Mouse (Mus musculus) kidney, embryonic 15.5 days (tissue): Measurements from ENCODE around the gene Iqsec1. TPM values are rescaled to one million over a fixed set of nuclear protein-coding genes. Genes with fewer than 3 reads are reported as not detected.

ENCODE experiments used
- ATAC-seq: fragments of 200-750 bp; cut with Nextera tagmentation; replicated peaks from 2 replicates; pipeline ENCODE4 v1.8.0; 2017; ENCODE audit warnings: moderate TSS enrichment; ENCODE audit not compliant: low FRiP score
- H3K27ac ChIP-seq: fragments of 300-500 bp; sonication (generic); 2 replicates; pipeline ENCODE4 v1.5.1; 2015; ENCODE audit warnings: mild to moderate bottlenecking, inconsistent platforms
- H3K27me3 ChIP-seq: fragments of 300-500 bp; sonication (generic); 2 replicates; pipeline ENCODE4 v1.6.1; 2015; ENCODE audit warnings: inconsistent platforms
- H3K36me3 ChIP-seq: fragments of 300-500 bp; sonication (generic); 2 replicates; pipeline ENCODE4 v1.6.1; 2015; ENCODE audit warnings: inconsistent platforms
- H3K4me1 ChIP-seq: fragments of 300-500 bp; sonication (generic); 2 replicates; pipeline ENCODE4 v1.6.1; 2015; ENCODE audit warnings: inconsistent platforms
- H3K4me2 ChIP-seq: fragments of 300-500 bp; sonication (generic); 2 replicates; pipeline ENCODE4 v1.6.1; 2015; ENCODE audit warnings: moderate library complexity, mild to moderate bottlenecking, inconsistent platforms
- H3K4me3 ChIP-seq: fragments of 300-500 bp; sonication (generic); replicated peaks from 2 replicates; pipeline ENCODE4 v1.5.1; 2015; ENCODE audit warnings: mild to moderate bottlenecking, inconsistent platforms
- H3K9ac ChIP-seq: fragments of 300-500 bp; sonication (generic); 2 replicates; pipeline ENCODE4 v1.6.1; 2015; ENCODE audit warnings: mild to moderate bottlenecking, inconsistent platforms
- H3K9me3 ChIP-seq: fragments of 300-500 bp; sonication (generic); replicated peaks from 2 replicates; pipeline ENCODE4 v1.6.1; 2016; ENCODE audit warnings: inconsistent platforms
- whole genome bisulfite sequencing: fragments of 180-500 bp; shearing (Covaris S2); methylation state at CpG from one replicate; pipeline ENCODE4 v1.1.7; 2015; ENCODE audit warnings: mixed read lengths; 5-methylcytosine and 5-hydroxymethylcytosine counted together
- polyA plus RNA-seq: library from polyadenylated mRNA; unstranded; fragments of >200 nt; fragmentation: Nextera tagmentation; extraction: Ambion mirVana; gene quantifications from 2 replicates; pipeline ENCODE4 v1.2.1, GENCODE M21; 2015

Gene Iqsec1
- polyA plus RNA-seq, 1 experiment from 2014 or later = 10.8 TPM

DNA sequence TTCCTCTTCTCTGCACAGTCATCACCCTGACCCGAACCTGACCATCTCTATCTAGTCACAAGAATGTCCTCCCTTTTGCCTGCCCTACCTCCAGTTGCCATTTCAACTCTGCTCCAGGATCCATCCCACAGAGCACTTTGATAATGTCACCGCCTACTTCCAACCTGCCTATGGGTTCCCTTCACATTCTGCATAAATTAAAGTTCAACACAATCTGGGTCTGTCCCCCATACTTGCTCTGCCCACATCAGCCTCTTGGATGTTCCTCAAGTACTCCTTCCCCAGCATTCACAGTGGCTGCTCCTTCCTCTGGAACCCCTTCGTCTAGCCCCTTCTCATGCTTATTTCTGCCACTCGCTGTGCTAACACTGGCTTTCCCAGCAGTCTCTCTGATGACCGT, 74.7 kb downstream of the Iqsec1 start:
- no peak overlapping the region for H3K27ac ChIP-seq
- no peak overlapping the region for H3K9ac ChIP-seq
- 88% methylated on average over 5 of the region's 5 CpGs for WGBS
- H3K36me3 ChIP-seq = no peaks in the 10 kb centered on the region
- ATAC-seq = no peak
- H3K4me3 ChIP-seq = no peak overlapping the region
- no peaks in the 10 kb centered on the region for H3K9me3 ChIP-seq
- H3K4me2 ChIP-seq = no peak overlapping the region
- no peaks in the 10 kb centered on the region for H3K27me3 ChIP-seq
- no peaks in the 10 kb centered on the region for H3K4me1 ChIP-seq

DNA sequence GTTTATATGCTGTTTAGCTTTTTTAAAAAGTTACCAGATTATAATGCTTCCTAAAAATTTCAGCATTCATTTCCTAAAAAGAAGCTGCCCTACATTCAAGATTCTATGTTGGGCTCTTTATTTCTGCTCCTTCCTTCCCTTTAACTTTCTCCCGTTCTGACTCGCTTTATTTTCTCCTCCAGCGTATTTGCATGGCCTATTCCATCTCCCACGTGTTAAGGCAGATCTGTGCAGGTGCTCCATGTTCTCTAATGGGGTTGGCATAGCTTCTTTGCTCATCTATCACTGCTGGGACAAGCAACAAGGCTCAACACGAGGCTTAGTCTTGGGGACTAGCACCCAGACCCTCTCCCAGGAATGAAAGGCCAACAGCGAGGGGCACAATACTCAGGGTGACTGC, 75.7 kb downstream of the Iqsec1 start:
- Histone ChIP-seq H3K36me3 (no peaks in the 10 kb centered on the region), H3K4me2 (no peak overlapping the region), H3K9ac (no peak overlapping the region), H3K4me3 (no peak overlapping the region), H3K9me3 (no peaks in the 10 kb centered on the region), H3K27ac (no peak overlapping the region), H3K4me1 (no peaks in the 10 kb centered on the region), H3K27me3 (no peaks in the 10 kb centered on the region)
- no peak for ATAC-seq
- WGBS = 81% methylated on average over 6 of the region's 6 CpGs

DNA sequence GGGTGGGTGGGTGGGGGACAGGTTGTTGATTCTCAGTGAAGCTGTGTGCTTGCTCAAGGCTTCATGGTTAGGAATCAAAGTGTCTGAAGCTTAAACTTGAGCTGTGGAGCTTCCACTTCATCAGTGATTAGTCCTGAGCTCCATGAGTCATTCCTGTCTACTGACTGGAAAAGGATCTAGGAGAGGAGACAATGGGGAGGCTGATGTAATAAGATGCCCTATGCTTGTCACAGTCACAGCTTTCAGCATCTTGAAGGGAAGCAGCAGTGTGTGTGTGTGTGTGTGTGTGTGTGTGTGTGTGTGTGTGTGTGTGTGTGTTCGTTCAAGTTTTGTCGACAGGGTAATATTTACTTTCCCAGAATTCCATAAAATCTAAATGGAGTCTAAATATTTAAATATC, 84.3 kb downstream of the Iqsec1 start:
- no peaks in the 10 kb centered on the region for H3K4me1 ChIP-seq
- H3K4me2 ChIP-seq = no peak overlapping the region
- H3K27ac ChIP-seq = no peak overlapping the region
- no peaks in the 10 kb centered on the region for H3K9me3 ChIP-seq
- 68% methylated on average over 2 of the region's 2 CpGs for WGBS
- no peak overlapping the region for H3K9ac ChIP-seq
- no peaks in the 10 kb centered on the region for H3K36me3 ChIP-seq
- ATAC-seq = no peak
- H3K4me3 ChIP-seq = no peak overlapping the region
- no peaks in the 10 kb centered on the region for H3K27me3 ChIP-seq

DNA sequence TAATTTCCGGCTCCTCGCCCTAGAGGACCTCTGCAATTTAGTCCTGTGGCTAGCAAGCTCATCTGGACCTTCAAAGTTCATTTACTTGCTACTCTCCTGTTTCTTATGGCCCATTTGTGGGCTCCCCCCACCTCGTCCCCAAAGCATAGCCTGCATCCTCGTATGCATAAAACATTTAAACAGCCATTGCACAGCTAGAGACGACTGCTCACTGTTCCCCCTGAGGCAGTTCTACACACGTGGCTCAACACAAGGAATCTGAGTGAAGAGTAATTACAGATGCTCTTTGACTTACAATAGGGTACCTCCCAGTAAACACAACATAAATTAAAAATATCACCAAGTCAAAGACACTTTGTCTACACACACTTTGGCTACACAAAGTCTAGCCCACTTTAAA, 88.2 kb downstream of the Iqsec1 start:
- Histone ChIP-seq H3K9ac (no peak overlapping the region), H3K27me3 (no peaks in the 10 kb centered on the region), H3K36me3 (no peaks in the 10 kb centered on the region), H3K4me3 (no peak overlapping the region), H3K9me3 (no peaks in the 10 kb centered on the region), H3K27ac (no peak overlapping the region), H3K4me2 (no peak overlapping the region), H3K4me1 (no peaks in the 10 kb centered on the region)
- no peak for ATAC-seq
- 42% methylated on average over 6 of the region's 6 CpGs for WGBS

DNA sequence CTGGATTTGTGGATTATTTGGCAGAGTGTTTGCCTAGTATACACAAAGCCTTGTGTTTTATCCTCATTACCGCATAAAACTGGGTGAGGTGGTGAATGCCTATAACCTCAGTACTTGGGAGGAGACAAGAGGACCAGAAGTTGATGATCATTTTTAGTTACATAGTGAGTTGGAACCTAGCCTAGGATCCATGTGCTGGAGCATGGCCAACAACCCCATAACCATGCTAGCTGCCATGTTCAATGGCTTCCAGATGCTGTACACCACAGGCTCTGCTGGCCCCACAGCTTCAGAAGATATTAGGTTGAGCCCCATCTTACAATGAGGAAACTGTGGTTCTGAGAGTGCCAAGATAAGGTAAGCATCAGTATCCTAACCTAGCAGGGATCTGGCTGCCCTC, 89.2 kb downstream of the Iqsec1 start:
- H3K9me3 ChIP-seq = no peaks in the 10 kb centered on the region
- no peak overlapping the region for H3K27ac ChIP-seq
- no peaks in the 10 kb centered on the region for H3K4me1 ChIP-seq
- H3K4me3 ChIP-seq = no peak overlapping the region
- no peak overlapping the region for H3K4me2 ChIP-seq
- no peak overlapping the region for H3K9ac ChIP-seq
- H3K27me3 ChIP-seq = no peaks in the 10 kb centered on the region
- ATAC-seq = no peak
- 87% methylated on average over 1 of the region's 1 CpGs for WGBS
- no peaks in the 10 kb centered on the region for H3K36me3 ChIP-seq

DNA sequence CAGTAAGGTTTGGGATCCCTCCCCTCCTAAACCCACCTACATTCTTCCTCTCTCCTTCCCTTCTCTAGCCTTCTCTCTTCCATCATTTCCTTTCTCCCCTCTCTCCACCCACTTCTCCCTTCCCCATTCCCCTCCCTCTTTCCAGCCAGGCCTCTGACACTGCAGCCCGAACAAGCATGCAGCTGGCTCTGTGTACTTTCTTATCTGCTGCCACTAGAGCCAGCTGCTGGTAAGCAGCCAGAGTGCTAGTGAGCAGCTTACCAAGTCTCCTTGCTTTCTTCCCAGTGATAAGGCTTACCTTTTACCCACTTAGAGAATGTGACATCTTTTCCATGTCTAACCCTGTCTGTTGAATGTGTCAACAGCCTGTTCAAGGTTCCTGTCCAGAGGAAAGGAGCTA, 90.4 kb downstream of the Iqsec1 start:
- H3K9me3 ChIP-seq = no peaks in the 10 kb centered on the region
- 15% methylated on average over 1 of the region's 1 CpGs for WGBS
- H3K9ac ChIP-seq = no peak overlapping the region
- H3K4me1 ChIP-seq = no peaks in the 10 kb centered on the region
- H3K4me2 ChIP-seq = no peak overlapping the region
- no peak overlapping the region for H3K27ac ChIP-seq
- no peaks in the 10 kb centered on the region for H3K36me3 ChIP-seq
- H3K4me3 ChIP-seq = no peak overlapping the region
- no peak for ATAC-seq
- no peaks in the 10 kb centered on the region for H3K27me3 ChIP-seq

DNA sequence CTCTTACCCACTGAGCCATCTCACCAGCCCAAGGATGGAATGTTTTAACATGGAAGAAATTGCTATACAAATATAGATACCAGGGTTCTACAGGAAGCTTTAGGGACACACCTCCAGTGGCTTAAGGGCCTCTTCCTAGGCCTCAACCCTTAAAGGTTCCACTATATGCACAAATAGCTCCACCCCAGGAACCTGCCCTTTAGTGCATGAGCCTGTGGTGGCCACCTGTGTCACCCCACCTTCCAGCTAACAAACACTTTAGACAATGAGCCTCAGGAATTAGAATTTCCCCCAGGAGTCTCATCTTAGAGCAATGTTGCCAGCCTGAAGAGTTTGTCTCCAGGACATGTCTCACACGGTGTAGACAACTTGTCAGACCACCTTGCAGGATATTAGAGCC, 96.1 kb downstream of the Iqsec1 start:
- Histone ChIP-seq H3K27me3 (no peaks in the 10 kb centered on the region), H3K27ac (no peak overlapping the region), H3K9ac (no peak overlapping the region), H3K9me3 (no peaks in the 10 kb centered on the region), H3K36me3 (no peaks in the 10 kb centered on the region), H3K4me2 (no peak overlapping the region), H3K4me1 (no peaks in the 10 kb centered on the region), H3K4me3 (no peak overlapping the region)
- 90% methylated on average over 1 of the region's 1 CpGs for WGBS
- no peak for ATAC-seq

DNA sequence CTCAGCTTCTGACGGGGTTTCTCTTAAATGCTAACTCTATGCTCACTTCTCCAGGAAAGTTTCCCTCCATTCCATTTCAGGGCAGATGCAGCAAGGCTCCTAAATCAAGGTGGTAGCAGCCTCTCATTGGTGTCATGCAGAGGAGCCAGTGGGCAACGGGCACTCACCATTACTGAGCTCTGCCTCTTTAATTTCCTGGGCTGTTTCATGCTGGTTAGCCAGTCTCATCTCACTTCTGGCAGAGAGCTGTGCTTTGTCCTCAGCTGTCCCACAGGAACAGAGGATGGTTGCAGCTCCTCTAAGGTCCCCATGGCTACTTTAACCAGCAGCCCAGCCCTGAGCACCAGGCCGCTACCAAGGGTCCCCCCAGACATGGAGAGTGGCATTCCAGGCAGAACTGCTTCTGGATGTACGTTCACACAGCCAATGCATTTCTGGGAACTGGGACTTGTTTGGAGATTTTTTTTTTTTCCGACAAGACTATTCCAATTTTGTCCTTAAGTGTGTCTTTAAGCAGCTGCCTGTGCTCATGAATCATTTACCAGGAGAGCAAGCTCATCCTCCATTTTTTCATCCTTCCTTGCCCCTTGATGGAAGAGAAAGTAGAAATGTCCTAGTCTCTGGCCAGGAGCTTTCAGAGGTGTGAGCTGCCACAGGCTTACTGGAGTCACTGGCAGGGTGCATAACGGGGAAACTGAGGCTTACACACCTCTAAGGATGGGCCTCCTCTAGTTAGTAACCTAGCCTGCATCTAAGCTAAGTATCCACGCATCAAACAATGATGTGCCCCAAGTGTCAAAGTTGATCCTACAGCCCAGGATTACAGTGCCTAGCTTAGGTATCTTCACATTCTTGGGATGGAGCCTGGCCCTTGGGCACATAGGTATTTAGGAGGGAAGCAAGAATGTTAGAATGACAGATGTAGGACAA, 98.9 kb downstream of the Iqsec1 start:
- Histone ChIP-seq H3K27me3 (no peaks in the 10 kb centered on the region), H3K27ac (no peak overlapping the region), H3K9ac (no peak overlapping the region), H3K4me2 (no peak overlapping the region), H3K36me3 (no peaks in the 10 kb centered on the region), H3K4me3 (no peak overlapping the region), H3K9me3 (no peaks in the 10 kb centered on the region), H3K4me1 (peaks cover 3% of the 10 kb centered on the region; the same call in 1 of the 2 replicates)
- 83% methylated on average over 7 of the region's 7 CpGs for WGBS
- ATAC-seq = no peak

DNA sequence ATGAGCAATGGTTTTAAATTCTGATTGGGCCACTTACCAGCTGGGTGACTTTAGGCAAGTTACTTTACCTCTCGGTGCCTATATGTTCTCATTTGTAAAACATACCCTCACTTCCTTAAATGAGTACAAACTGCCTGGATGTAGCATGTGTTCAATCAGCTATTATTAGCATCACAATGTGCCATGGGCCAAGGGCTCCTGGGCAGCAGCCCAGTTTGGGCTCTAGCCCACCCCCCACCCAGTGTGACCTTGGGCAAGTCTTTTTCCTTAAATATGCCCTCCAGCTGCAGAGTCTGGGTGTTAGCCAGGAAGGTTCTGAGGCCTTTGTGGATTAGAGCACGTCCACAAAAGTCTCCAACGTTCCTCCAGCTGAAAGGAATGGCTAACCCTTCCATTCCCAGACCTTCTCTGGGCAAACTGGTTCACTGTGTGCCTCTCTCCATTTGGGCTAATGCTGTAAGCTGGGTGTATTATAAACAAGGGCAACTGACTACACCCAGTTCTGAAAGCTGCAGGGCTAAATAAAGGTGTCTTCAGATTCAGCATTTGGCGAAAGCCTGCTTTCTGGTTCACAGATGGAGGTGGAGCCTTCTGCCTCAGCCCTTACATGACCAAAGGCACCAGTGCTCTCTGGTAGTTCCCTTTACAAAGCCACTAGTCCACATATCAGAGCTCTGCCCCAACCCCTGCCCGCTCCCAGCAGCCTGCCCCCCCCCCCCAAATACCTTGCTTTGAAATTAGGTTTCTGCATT, 101.3 kb downstream of the Iqsec1 start:
- H3K4me3 ChIP-seq = no peak overlapping the region
- H3K36me3 ChIP-seq = no peaks in the 10 kb centered on the region
- no peak overlapping the region for H3K4me2 ChIP-seq
- H3K4me1 ChIP-seq = peaks cover 6% of the 10 kb centered on the region; the same call in 1 of the 2 replicates
- no peak overlapping the region for H3K27ac ChIP-seq
- WGBS = 69% methylated on average over 5 of the region's 5 CpGs
- no peaks in the 10 kb centered on the region for H3K9me3 ChIP-seq
- no peaks in the 10 kb centered on the region for H3K27me3 ChIP-seq
- H3K9ac ChIP-seq = no peak overlapping the region
- no peak for ATAC-seq

DNA sequence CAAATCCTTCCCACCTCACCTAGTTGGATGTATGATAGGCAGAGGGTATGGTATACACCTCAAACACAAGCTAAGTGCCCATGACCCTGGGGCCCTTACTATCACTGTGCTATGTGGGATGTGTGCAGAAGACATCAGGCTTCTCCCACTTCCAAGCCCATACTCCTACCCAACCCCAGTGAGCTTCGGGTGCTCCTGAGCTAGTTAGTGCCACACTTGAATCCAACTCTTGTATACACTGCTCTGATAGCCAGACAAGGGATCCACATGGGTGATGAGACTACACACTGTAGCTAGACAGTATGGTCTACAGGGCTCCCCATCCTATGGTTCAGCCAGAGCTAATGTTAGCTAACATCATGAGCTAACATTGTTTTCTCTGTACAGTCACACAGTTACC, 102.9 kb downstream of the Iqsec1 start:
- H3K4me3 ChIP-seq = no peak overlapping the region
- no peak for ATAC-seq
- peaks cover 6% of the 10 kb centered on the region; the same call in 1 of the 2 replicates for H3K4me1 ChIP-seq
- H3K4me2 ChIP-seq = no peak overlapping the region
- 95% methylated on average over 1 of the region's 1 CpGs for WGBS
- no peaks in the 10 kb centered on the region for H3K27me3 ChIP-seq
- no peaks in the 10 kb centered on the region for H3K36me3 ChIP-seq
- H3K9me3 ChIP-seq = no peaks in the 10 kb centered on the region
- no peak overlapping the region for H3K27ac ChIP-seq
- no peak overlapping the region for H3K9ac ChIP-seq

DNA sequence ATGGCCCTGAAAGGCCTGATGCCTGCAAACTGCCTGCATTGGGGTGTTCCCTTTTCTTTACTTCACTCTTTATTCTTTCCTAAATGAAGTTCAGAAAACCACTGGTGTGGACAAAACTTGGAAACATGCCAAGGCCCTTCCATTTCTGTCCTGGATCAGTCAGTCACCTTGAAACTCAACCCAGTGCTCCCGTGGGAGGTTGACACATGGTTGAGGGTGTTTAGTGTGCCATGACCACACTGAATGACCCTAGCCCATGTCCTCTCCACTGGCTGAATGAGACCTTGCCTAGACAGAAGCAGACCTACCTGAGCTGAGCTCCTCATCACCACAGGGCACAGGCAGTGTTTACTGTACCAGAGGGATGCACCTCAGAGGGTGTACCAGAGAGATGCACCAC, 103.9 kb downstream of the Iqsec1 start:
- Histone ChIP-seq H3K9ac (no peak overlapping the region), H3K9me3 (no peaks in the 10 kb centered on the region), H3K4me1 (peaks cover 6% of the 10 kb centered on the region; the same call in 1 of the 2 replicates), H3K27ac (no peak overlapping the region), H3K4me3 (no peak overlapping the region), H3K4me2 (no peak overlapping the region), H3K36me3 (no peaks in the 10 kb centered on the region), H3K27me3 (no peaks in the 10 kb centered on the region)
- ATAC-seq = no peak
- WGBS = 12% methylated on average over 1 of the region's 1 CpGs

DNA sequence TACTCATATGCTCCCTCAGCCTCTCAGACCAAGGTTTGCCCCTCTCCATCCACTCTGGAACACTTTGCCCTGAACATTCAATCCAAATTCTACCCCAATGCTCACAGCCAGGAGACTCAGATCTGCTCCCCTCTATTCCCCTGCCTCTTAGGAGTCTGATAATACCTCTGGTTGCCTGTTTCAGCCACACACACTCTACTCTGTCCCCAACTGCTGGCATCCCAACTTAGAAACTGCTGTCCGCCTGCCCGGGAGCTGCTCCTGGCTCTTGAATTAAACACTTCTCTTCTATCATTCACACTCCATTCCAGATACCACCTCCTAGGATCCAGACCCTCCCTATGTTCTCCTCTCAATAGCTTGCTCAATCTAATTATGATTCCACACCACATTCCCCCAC, 107.5 kb downstream of the Iqsec1 start:
- no peaks in the 10 kb centered on the region for H3K9me3 ChIP-seq
- no peak overlapping the region for H3K9ac ChIP-seq
- H3K4me1 ChIP-seq = peaks cover 6% of the 10 kb centered on the region; the same call in 1 of the 2 replicates
- H3K27ac ChIP-seq = no peak overlapping the region
- no peak for ATAC-seq
- no peaks in the 10 kb centered on the region for H3K36me3 ChIP-seq
- no peak overlapping the region for H3K4me3 ChIP-seq
- H3K4me2 ChIP-seq = no peak overlapping the region
- 92% methylated on average over 2 of the region's 2 CpGs for WGBS
- no peaks in the 10 kb centered on the region for H3K27me3 ChIP-seq
